31 mouse cellular contexts compared by ENCODE assay signal in the genomic region with DNA sequence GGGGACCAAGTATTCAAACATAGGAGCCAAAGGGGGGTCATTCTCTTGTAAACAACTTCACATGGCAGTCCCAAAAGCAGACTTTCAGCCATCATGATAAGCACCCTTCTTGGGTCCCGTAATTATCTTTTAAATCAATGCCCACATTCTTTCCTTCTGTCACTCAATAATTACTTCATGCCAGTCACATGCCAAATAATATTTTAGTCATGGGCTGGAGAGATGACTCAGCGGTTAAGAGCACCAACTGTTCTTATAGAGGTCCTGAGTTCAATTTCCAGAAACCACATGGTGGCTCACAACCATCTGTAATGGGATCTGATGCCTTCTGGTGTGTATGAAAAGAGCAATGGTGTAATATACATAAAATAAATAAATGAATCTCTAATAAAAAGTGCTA.
"Had no signal": no experiment of that assay in that cellular context is flagged by ENCODE, and none has a peak within 500 bp of the region (broad histone marks: within the 10 kb centered on the region; RNA-seq: fewer than 3 reads in every experiment).

No protein-coding gene starts in this region.

- H3K9ac ChIP-seq: limb, embryonic 12.5 days; limb, embryonic 13.5 days; limb, embryonic 15.5 days; liver, embryonic 12.5 days; liver, embryonic 13.5 days; liver, embryonic 14.5 days; liver, embryonic 15.5 days; liver, postnatal 0 days; lung, embryonic 14.5 days; lung, embryonic 15.5 days; midbrain, embryonic 12.5 days; midbrain, embryonic 13.5 days; midbrain, embryonic 15.5 days; neural tube, embryonic 12.5 days; neural tube, embryonic 13.5 days had no signal

- H3K9me3 ChIP-seq: limb, embryonic 10.5 days; limb, embryonic 13.5 days; limb, embryonic 15.5 days; liver, embryonic 12.5 days; liver, embryonic 13.5 days; liver, embryonic 15.5 days; lung, embryonic 15.5 days; midbrain, embryonic 12.5 days; midbrain, embryonic 13.5 days; midbrain, embryonic 15.5 days; neural tube, embryonic 12.5 days; neural tube, embryonic 13.5 days had no signal

- H3K36me3 ChIP-seq: limb, embryonic 10.5 days; limb, embryonic 12.5 days; limb, embryonic 13.5 days; limb, embryonic 15.5 days; liver, embryonic 12.5 days; liver, embryonic 13.5 days; liver, embryonic 15.5 days; lung, embryonic 15.5 days; midbrain, embryonic 10.5 days; midbrain, embryonic 12.5 days; midbrain, embryonic 13.5 days; midbrain, embryonic 15.5 days; neural tube, embryonic 12.5 days; neural tube, embryonic 13.5 days had no signal

- H3K4me2 ChIP-seq: limb, embryonic 12.5 days; limb, embryonic 13.5 days; limb, embryonic 15.5 days; liver, embryonic 11.5 days; liver, embryonic 12.5 days; liver, embryonic 13.5 days; liver, embryonic 15.5 days; lung, embryonic 14.5 days; lung, embryonic 15.5 days; midbrain, embryonic 11.5 days; midbrain, embryonic 12.5 days; midbrain, embryonic 13.5 days; midbrain, embryonic 15.5 days; neural tube, embryonic 12.5 days; neural tube, embryonic 13.5 days had no signal

- H3K4me3 ChIP-seq: limb, embryonic 10.5 days; limb, embryonic 12.5 days; limb, embryonic 13.5 days; limb, embryonic 15.5 days; liver, embryonic 12.5 days; liver, embryonic 13.5 days; liver, embryonic 15.5 days; lung, embryonic 15.5 days; megakaryocyte, embryonic 14.5 days; midbrain, embryonic 10.5 days; midbrain, embryonic 12.5 days; midbrain, embryonic 13.5 days; midbrain, embryonic 15.5 days; neural tube, embryonic 12.5 days; neural tube, embryonic 13.5 days had no signal

- DNase-seq: left cerebral cortex, postnatal 4 days; liver; liver, embryonic 13.5 days; liver, postnatal 0 days; lung, adult 2 months; lung, embryonic 14.5 days; lung, postnatal 10 days; lung, postnatal 14 days; lung, postnatal 36 days; lung, postnatal 4 days; midbrain, embryonic 14.5 days had no signal

- H3K27me3 ChIP-seq: limb, embryonic 12.5 days; limb, embryonic 13.5 days; limb, embryonic 15.5 days; liver, embryonic 12.5 days; liver, embryonic 13.5 days; liver, embryonic 15.5 days; lung, embryonic 15.5 days; megakaryocyte, embryonic 14.5 days; midbrain, embryonic 13.5 days; midbrain, embryonic 15.5 days; neural tube, embryonic 13.5 days had no signal

- H3K27ac ChIP-seq: limb, embryonic 10.5 days; limb, embryonic 12.5 days; limb, embryonic 13.5 days; limb, embryonic 15.5 days; liver, embryonic 12.5 days; liver, embryonic 13.5 days; liver, embryonic 14.5 days; liver, embryonic 15.5 days; lung, embryonic 15.5 days; macrophage; midbrain, embryonic 10.5 days; midbrain, embryonic 12.5 days; midbrain, embryonic 13.5 days; midbrain, embryonic 15.5 days; neural tube, embryonic 12.5 days; neural tube, embryonic 13.5 days had no signal

- H3K4me1 ChIP-seq: limb, embryonic 12.5 days; limb, embryonic 13.5 days; limb, embryonic 15.5 days; liver, embryonic 12.5 days; liver, embryonic 13.5 days; liver, embryonic 15.5 days; lung, embryonic 15.5 days; megakaryocyte, embryonic 14.5 days; midbrain, embryonic 15.5 days had no signal

- ATAC-seq: liver, embryonic 12.5 days; liver, postnatal 0 days; lung, postnatal 0 days; midbrain, embryonic 13.5 days; midbrain, embryonic 15.5 days; midbrain, embryonic 16.5 days had no signal
